Mouse (Mus musculus) liver, embryonic 14.5 days (tissue): ENCODE measurements around the gene Araf.

ENCODE experiments used
- CTCF ChIP-seq: IDR thresholded peaks from 2 replicates; pipeline ENCODE4 v1.5.1; 2016; ENCODE audit warnings: antibody characterized with exemption, low read depth, control low read depth
- EP300 ChIP-seq: IDR thresholded peaks from 2 replicates; pipeline ENCODE4 v1.6.1; 2016; ENCODE audit warnings: antibody characterized with exemption, low read depth

GRCm38 (mm10) chrX:20771666-20772065 is 25.9 kb upstream of the Araf start:
- TF ChIP-seq CTCF (no peak), EP300 (no peak)
